ENCODE assay signal across 10 mouse cellular contexts in the genomic region with DNA sequence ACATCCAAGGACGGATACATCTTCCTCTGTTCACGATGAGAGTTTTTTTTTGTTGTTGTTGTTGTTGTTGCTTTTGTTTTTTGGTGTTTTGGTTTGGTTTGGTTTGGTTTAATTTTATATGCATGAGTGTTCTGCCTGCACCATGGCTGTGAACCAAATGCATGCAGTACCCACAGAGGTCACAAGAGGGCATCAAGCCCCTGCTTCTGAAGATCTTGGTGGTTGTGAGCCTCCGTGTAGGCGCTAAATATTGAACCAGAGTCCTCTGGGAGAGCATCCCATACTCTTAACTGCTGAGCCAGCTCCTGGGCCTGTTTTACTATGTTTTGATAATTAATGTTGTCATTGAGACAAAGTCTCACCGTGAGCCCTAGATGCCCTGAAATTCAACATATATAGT. TPM values are rescaled to one million over a fixed set of nuclear protein-coding genes. Genes with fewer than 3 reads are reported as not detected.
DNase-seq lines count a peak whose midpoint lies in the region; ATAC-seq and TF ChIP-seq lines count a peak whose summit lies in the region.
"Had no signal": no experiment of that assay in that cellular context is flagged by ENCODE, and none has a peak within 500 bp of the region (broad histone marks: within the 10 kb centered on the region; RNA-seq: fewer than 3 reads in every experiment).

No protein-coding gene starts in this region.

- no peak overlapping the region for H3K4me2 ChIP-seq in heart, embryonic 11.5 days
- no peak overlapping the region for H3K4me2 ChIP-seq in lung, postnatal 0 days (replicated peaks; ENCODE audit: low read depth, low read length)
- no peak overlapping the region for H3K4me2 ChIP-seq in forebrain, embryonic 15.5 days (replicated peaks)
- H3K4me2 ChIP-seq: hindbrain, embryonic 15.5 days had no signal

- no peak overlapping the region for H3K9ac ChIP-seq in heart, embryonic 11.5 days (ENCODE audit: low read depth, low read length)
- H3K9ac ChIP-seq in lung, postnatal 0 days (replicated peaks; ENCODE audit: low read depth) = no peak overlapping the region
- no peak overlapping the region for H3K9ac ChIP-seq in forebrain, embryonic 15.5 days (replicated peaks)
- H3K9ac ChIP-seq: hindbrain, embryonic 15.5 days had no signal

- no peak for TF ChIP-seq EP300 in lung, postnatal 0 days (IDR thresholded peaks at IDR 0.05)

- TF ChIP-seq CTCF in lung, postnatal 0 days (IDR thresholded peaks at IDR 0.05) = peak; percentile 79

- ATAC-seq in heart, embryonic 11.5 days (replicated peaks; ENCODE audit: insufficient number of reproducible peaks, low FRiP score, low TSS enrichment) = no peak
- ATAC-seq in lung, postnatal 0 days = no peak
- no peak for ATAC-seq in forebrain, embryonic 15.5 days (replicated peaks)

- no peaks in the 10 kb centered on the region for H3K36me3 ChIP-seq in heart, embryonic 11.5 days (ENCODE audit: control insufficient read depth, insufficient read depth, low read length)
- H3K36me3 ChIP-seq in lung, postnatal 0 days (ENCODE audit: insufficient read depth, low read length) = no peaks in the 10 kb centered on the region
- H3K36me3 ChIP-seq in forebrain, embryonic 15.5 days = no peaks in the 10 kb centered on the region
- H3K36me3 ChIP-seq: hindbrain, embryonic 15.5 days had no signal

- H3K27ac ChIP-seq in heart, embryonic 11.5 days (ENCODE audit: low read depth, low read length) = no peak overlapping the region
- no peak overlapping the region for H3K27ac ChIP-seq in lung, postnatal 0 days (ENCODE audit: low read length)
- H3K27ac ChIP-seq in forebrain, embryonic 15.5 days (replicated peaks) = no peak overlapping the region
- H3K27ac ChIP-seq: hindbrain, embryonic 15.5 days had no signal

- H3K4me1 ChIP-seq in heart, embryonic 11.5 days (ENCODE audit: control insufficient read depth, insufficient read depth, low read length) = no peaks in the 10 kb centered on the region
- H3K4me1 ChIP-seq in lung, postnatal 0 days (ENCODE audit: insufficient read depth, low read depth, low read length) = no peaks in the 10 kb centered on the region
- peaks cover 5% of the 10 kb centered on the region; the same call in 1 of the 2 replicates for H3K4me1 ChIP-seq in forebrain, embryonic 15.5 days

- WGBS in heart, embryonic 11.5 days (ENCODE audit: insufficient replicate concordance) = 48% methylated on average over 5 of the region's 5 CpGs
- 64% methylated on average over 5 of the region's 5 CpGs for WGBS in lung, postnatal 0 days
- 53% methylated on average over 5 of the region's 5 CpGs for WGBS in forebrain, embryonic 15.5 days

- no peaks in the 10 kb centered on the region for H3K9me3 ChIP-seq in heart, embryonic 11.5 days (replicated peaks; ENCODE audit: control insufficient read depth, low read length)
- no peaks in the 10 kb centered on the region for H3K9me3 ChIP-seq in lung, postnatal 0 days (ENCODE audit: low read length)
- H3K9me3 ChIP-seq in forebrain, embryonic 15.5 days = no peaks in the 10 kb centered on the region
- H3K9me3 ChIP-seq: hindbrain, embryonic 15.5 days had no signal

- DNase-seq in heart, postnatal 4 days = peak; percentile 55
- DNase-seq in 416B (ENCODE audit: low read depth) = peak; percentile 60
- peak; percentile 26 for DNase-seq in MEL-GATA-1-ER (ENCODE audit: extremely low read depth, low read depth)
- no peak for DNase-seq in lung, postnatal 0 days (ENCODE audit: low spot score)
- DNase-seq in frontal cortex, postnatal 14 days (ENCODE audit: low spot score in 2 of 2) = no peak
- DNase-seq in left cerebral cortex, adult 11 months (ENCODE audit: low spot score) = no peak

- peaks cover 7% of the 10 kb centered on the region for H3K27me3 ChIP-seq in heart, embryonic 11.5 days (ENCODE audit: control insufficient read depth, insufficient read depth, low read length)
- H3K27me3 ChIP-seq in lung, postnatal 0 days (replicated peaks; ENCODE audit: insufficient read depth, low read length) = no peaks in the 10 kb centered on the region
- no peaks in the 10 kb centered on the region for H3K27me3 ChIP-seq in forebrain, embryonic 15.5 days
- H3K27me3 ChIP-seq: hindbrain, embryonic 15.5 days had no signal

- H3K4me3 ChIP-seq in heart, embryonic 11.5 days (ENCODE audit: low read depth, low read length) = no peak overlapping the region
- no peak overlapping the region for H3K4me3 ChIP-seq in lung, postnatal 0 days (ENCODE audit: low read depth, low read length)
- no peak overlapping the region for H3K4me3 ChIP-seq in forebrain, embryonic 15.5 days
- H3K4me3 ChIP-seq: hindbrain, embryonic 15.5 days; megakaryocyte, embryonic 14.5 days had no signal

RNA-seq across cellular contexts. Expression of a gene that starts 11.0 kb away (rescaled TPM):
- total RNA-seq in heart, postnatal 4 days (2021) = 10 to 100 TPM; 18.4 to 20.2 TPM
- 8.5 and 10.5 TPM in 2 replicates for polyA plus RNA-seq in heart, embryonic 11.5 days (2014; fragmentation: Nextera tagmentation; extraction: Ambion mirVana)
- 27.8 and 29.9 TPM in 2 replicates for polyA plus RNA-seq in lung, postnatal 0 days (2015; fragmentation: Nextera tagmentation; extraction: Ambion mirVana)
- polyA plus RNA-seq in forebrain, embryonic 15.5 days (2015; fragmentation: Nextera tagmentation; extraction: Ambion mirVana) = 5.6 and 7.7 TPM in 2 replicates

Comparison
In these comparisons a context has a peak if more than half of its experiments do, and no peak if none do; other contexts are left out.
1. DNase-seq: peak in heart, postnatal 4 days (single experiment), 416B (single experiment) and MEL-GATA-1-ER (single experiment); none in lung, postnatal 0 days (single experiment), frontal cortex, postnatal 14 days (0 of 2) and left cerebral cortex, adult 11 months (single experiment).